Mouse (Mus musculus) spleen, postnatal 36 days (tissue): ENCODE measurements around the gene Sfr1.

Experiments
- DNase-seq, 2 experiments: peaks; one replicate each; pipeline ENCODE4 v3.0.0; 2022; ENCODE audit warnings: low spot score in 2 of 2, mixed read lengths in 1 of 2

Sfr1 gene

GRCm38 (mm10) chr19:47731071-47731881 is at the start of gene Sfr1:
Gene Sfr1 (plus strand): TSS chr19:47731682.
- peak; percentile 99 for DNase-seq

DNA sequence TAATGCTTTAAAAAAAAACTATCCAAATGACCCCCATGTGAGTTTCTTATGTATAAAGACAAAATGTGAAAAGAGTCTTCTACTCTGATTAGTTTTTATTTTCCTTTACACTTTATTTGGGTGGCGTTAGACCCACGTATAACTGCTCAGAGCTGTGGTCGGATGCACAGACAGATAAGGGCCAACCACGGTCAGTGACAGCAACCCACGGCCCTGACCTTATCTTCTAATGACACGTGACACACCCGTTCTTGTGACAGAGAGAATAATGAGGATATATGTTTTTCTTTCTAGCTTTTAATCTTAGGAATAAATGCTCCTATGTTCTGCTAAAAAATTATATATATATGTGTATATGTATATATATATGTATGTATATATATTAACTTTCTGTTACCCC is 41.9 kb upstream of the Sfr1 start:
- DNase-seq, result no peak

GRCm38 (mm10) chr19:47691994-47692393 is 39.5 kb upstream of the Sfr1 start, which contains the start of gene Col17a1:
Gene Col17a1 (minus strand): TSS chr19:47692094.
- DNase-seq, result no peak

- no peak for DNase-seq
Measured at GRCm38 (mm10) chr19:47695725-47696124, 35.8 kb upstream of the Sfr1 start.

DNA sequence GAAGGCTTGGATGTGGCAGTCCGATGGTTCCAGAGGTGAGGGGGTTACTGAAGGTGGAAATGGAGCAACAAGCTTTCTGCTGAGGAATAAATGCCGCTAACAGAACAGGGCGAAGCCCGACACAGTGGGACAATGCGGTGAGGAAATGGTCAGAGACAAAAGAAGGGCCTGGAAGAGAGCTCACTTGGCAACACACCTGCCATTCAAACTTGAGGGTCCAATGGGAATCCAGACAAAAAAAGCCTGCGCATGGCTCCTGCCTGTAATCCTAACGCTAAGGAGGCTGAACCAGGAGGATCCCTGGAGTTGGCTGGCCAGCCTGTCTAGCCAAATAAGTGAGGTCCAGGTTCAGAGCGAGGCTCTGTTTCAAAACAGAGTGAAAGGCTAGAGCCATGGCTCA is 35.1 kb upstream of the Sfr1 start:
- DNase-seq, result no peak

DNA sequence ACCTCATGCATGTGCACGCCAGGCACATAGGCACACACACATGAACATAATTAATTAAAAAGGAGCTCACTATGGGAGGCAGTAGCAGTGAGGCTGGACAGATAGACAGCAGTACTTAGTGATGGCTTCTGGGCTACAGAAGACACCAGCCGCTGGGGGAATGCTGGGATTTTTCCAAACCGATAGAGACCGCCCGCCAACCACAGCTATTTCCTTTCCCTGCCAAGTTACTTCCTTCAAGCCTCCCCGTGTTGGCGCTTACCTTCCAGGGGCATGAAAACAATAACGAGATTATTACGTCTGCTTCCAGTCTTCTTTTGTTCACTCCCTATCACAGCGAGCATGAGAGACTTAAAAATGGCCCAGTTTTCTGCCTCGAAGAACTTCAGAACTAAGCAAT is 34.4 kb upstream of the Sfr1 start:
- DNase-seq, result no peak

- no peak for DNase-seq
Measured at GRCm38 (mm10) chr19:47698266-47698665, 33.2 kb upstream of the Sfr1 start.

DNA sequence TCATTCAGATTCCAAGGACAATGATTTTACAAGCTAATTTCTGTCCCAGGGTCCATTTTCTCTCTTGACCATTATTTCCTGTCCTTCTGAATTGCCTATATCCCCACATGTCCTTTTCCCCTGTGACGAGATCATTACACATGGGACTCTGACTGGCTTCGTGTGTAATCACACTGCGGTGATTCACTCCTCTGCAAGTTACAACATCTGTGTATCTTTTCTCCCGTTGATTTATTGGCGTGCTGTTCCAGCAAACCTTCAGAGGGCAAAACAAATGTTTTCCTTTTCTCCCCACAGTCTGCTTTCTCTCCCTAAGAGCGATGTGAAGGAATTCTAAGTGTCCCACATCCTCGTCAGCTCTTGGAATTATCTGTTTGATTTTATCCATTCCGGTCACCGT is 31.7 kb upstream of the Sfr1 start:
- no peak for DNase-seq

DNA sequence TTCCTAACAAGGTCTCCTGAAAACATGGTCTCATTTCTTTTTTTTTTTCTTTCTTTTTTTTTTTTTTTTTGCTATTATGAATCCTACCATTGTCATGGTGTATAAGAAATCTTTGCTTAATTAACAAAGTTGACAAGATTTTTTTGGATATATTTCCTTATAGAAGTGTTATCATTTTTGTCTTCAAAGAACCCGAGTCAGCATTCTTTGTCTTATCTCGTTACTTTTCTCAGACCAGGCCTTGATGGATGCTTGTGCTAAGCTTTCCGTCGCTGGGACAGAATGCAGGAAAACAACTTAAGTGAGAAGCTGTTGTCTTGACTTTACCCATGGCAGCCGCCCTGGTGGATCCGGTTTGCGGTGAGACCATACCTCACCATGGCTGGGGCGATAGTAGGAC is 31.0 kb upstream of the Sfr1 start:
- DNase-seq, result no peak

DNA sequence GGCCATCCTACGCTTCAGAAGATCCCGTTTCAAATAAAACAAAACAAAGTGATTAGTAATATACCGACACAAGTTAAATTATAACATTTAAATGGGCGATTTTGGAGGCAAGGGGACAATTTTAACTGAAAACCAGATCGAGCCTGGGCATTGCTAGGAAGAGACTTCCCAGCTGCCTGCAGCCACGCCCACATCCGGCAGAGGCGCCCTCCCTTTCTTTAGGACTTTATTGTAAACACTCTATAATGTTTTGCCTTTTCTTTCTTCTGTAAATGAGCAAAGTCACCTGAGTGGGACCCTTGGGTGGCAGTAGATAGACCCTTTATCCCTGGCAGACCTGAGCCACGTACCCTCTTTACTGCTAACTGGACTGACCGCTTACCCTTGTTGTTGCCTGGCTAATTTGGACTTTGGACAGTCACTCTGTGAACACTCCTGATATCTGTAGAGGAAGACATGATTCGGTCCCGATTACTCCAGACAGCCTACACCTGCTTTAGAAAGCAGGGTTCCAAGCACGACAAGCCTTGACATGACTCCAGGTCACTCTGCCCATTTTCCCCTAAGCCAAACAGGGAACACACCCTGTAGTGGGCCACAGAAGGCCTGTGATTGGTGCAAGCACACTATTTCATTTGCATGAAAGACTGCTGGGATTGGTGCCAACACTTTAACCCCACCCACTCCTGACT is 26.3 kb upstream of the Sfr1 start:
- no peak for DNase-seq

GRCm38 (mm10) chr19:47705772-47706309 is 25.6 kb upstream of the Sfr1 start:
- DNase-seq, result no peak

- DNase-seq, result no peak
Measured at GRCm38 (mm10) chr19:47710376-47710775, 21.1 kb upstream of the Sfr1 start.

GRCm38 (mm10) chr19:47713457-47713856 is 18.0 kb upstream of the Sfr1 start:
- DNase-seq, result no peak

DNA sequence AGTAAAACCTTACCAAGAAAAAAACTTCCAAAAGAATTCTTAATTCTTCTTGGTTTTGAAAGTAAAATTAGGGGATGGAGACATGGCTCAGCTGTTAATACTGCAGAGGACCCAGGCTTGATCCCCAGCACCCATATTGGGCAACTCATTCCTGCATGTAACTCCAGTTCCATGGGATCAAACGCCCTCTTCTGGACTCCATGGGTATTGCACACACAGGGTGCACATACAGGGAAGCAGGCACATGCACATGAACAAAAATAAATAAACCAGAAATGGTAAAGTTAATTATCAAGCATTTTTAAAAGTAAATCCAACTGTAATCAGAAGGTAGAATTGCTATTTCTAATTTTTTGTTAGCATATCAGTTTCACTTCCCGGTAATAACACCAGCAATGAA is 15.3 kb upstream of the Sfr1 start:
- no peak for DNase-seq

DNA sequence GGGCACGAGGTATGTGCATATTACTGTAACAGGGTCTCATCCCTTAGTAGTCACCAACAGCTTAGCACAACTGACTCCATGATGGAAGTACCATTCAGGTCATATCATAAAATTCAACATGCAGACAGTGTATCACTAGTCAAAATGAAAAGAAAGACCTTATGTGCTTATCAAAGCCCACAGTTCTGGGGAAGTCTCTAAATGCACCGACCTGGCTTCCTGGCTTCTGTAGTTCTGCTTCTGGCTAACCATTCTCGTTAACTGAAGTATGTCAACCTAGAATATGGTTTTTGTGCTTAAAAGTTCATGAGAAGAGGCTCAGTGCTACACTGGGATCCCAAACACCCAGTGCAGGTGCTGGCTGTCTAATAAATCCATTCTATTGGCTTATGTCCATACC is 12.3 kb upstream of the Sfr1 start:
- DNase-seq, result no peak

GRCm38 (mm10) chr19:47722471-47722870 is 9.0 kb upstream of the Sfr1 start:
- no peak for DNase-seq

GRCm38 (mm10) chr19:47724903-47725302 is 6.6 kb upstream of the Sfr1 start:
- DNase-seq, result no peak

DNA sequence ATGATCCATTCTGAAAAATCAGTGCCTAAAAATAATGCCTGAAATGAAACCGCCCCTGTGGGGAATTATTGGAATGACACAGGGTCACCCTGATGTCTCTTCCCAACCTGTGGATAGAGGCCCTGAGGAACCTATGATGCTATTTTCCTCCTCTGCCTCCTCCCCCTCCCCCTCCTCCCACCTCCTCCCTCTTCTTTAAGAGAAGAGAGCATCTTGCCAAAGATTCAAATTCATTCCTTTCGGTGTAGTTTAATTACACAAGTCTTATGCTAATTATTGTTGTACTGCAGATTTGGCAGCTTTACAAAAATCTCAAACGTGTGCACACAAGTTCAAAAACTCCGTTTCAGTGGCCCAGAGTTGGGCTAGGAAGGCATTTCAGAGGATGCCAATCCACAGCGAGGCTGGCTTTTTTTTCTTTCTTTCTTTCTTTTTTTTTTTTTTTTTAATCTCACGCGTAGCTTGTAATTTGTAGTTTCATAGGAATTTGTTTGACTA is 5.8 kb upstream of the Sfr1 start:
- no peak for DNase-seq

GRCm38 (mm10) chr19:47730691-47731070 is 801 bp upstream of the Sfr1 start:
- DNase-seq, result peak; percentile 76 to 78

DNA sequence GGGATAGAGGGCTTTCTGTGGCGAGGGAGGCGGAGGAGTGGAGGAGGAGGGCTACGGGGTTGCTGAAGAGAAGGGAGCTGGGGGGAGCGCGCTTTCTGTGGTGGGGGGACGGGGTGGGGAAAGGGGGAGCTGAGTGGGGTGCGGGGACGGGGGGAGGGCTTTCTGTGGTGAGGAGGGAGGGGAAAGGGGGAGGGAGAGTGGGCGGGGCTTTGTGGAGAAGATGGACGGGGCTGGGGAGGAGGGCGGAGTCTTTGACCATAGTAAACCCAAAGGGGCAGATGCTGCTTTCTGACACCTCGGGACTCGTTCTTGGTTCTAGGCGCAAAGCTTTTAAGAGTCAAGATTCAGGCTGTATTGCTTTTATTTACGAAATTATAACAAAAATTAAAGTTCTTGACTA is 449 bp downstream of the Sfr1 start:
- peak; percentile 62 to 65 for DNase-seq

- no peak for DNase-seq
Measured at GRCm38 (mm10) chr19:47747072-47747471, 15.6 kb downstream of the Sfr1 start.

DNA sequence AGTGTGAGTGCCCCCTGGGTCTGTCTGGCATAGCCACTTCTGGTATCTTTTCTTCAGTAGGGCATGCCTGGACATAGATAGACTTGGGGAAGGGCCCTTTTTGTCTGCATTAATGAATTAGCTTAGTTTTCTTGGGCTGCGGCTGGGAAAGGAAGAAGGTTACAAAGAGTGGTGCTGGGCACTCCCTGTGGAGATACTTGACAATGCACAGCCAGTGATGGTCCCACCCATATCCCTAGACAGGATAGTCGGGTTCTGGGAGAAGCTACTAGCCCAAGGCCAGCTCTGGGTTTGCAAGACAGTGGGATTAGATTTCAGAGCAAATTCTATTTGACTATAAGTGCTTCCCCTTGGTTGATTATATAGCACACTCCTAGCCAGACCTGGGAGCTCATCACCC is 17.5 kb downstream of the Sfr1 start:
- DNase-seq, result no peak

DNA sequence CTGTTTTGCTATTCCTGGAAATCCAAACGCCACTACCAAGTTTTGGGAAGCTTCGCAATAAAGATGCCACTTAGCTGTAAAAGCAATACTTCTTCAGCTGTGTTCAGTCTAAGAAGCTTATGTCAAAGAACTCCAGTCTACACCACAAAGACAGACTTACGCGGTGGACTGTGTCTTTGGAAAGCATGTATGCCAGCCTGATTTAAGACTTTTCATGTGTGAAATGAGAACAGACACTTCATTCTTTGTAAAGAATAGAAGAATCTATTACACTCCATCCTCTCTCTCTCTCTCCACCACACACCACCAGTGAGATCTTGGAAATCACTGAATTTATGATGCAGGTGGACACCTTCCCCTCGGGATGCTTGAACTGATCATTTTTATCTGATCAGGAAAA is 18.9 kb downstream of the Sfr1 start:
- no peak for DNase-seq
